Mouse (Mus musculus): ENCODE data around the gene Dennd5b. TPM values are rescaled to one million over a fixed set of nuclear protein-coding genes. Genes with fewer than 3 reads are reported as not detected.
A peak's percentile ranks its signal among the peaks of the same experiment; 100 is the strongest.
"Not testable (repeated sequence)": the region's sequence is repeated elsewhere in the genome, so short reads cannot be mapped to it uniquely, and the experiment has no call there.

Gene Dennd5b
- polyA plus RNA-seq, 1 experiment from 2014 or later: 7.9 TPM

GRCm38 (mm10) chr6:149005009-149005408 is 96.5 kb downstream of the Dennd5b start:
- Histone ChIP-seq H3K9me3 (ENCODE audit: low read length) (no peaks in the 10 kb centered on the region), H3K9ac (replicated peaks) (no peak overlapping the region), H3K27ac (ENCODE audit: low read depth) (no peak overlapping the region), H3K27me3 (ENCODE audit: insufficient read depth, low read length) (no peaks in the 10 kb centered on the region), H3K4me2 (ENCODE audit: low read depth, low read length) (no peak overlapping the region), H3K36me3 (replicated peaks; ENCODE audit: insufficient read depth, low read length) (peaks cover 31% of the 10 kb centered on the region), H3K4me3 (ENCODE audit: low read depth, low read length) (no peak overlapping the region), H3K4me1 (ENCODE audit: insufficient read depth) (no peaks in the 10 kb centered on the region)
- ATAC-seq (no peak), DNase-seq (no peak)
- no peak for TF ChIP-seq EP300 (IDR thresholded peaks at IDR 0.05; ENCODE audit: low read depth)
- TF ChIP-seq CTCF (IDR thresholded peaks at IDR 0.05; ENCODE audit: low read depth): no peak
- WGBS (ENCODE audit: insufficient replicate concordance): 70% methylated on average over 7 of the region's 7 CpGs

GRCm38 (mm10) chr6:148994327-148994999 is 107.0 kb downstream of the Dennd5b start:
- peak; percentile 43 for ATAC-seq
- no peak for DNase-seq
- WGBS (ENCODE audit: insufficient replicate concordance): 56% methylated on average over 5 of the region's 5 CpGs
- Histone ChIP-seq H3K4me2 (ENCODE audit: low read depth, low read length) (no peak overlapping the region), H3K36me3 (replicated peaks; ENCODE audit: insufficient read depth, low read length) (peaks cover 18% of the 10 kb centered on the region), H3K9me3 (ENCODE audit: low read length) (no peaks in the 10 kb centered on the region), H3K9ac (replicated peaks) (no peak overlapping the region), H3K27me3 (ENCODE audit: insufficient read depth, low read length) (no peaks in the 10 kb centered on the region), H3K4me1 (ENCODE audit: insufficient read depth) (no peaks in the 10 kb centered on the region), H3K4me3 (ENCODE audit: low read depth, low read length) (no peak overlapping the region), H3K27ac (ENCODE audit: low read depth) (no peak overlapping the region)
- TF ChIP-seq EP300 (IDR thresholded peaks at IDR 0.05; ENCODE audit: low read depth) (no peak), CTCF (IDR thresholded peaks at IDR 0.05; ENCODE audit: low read depth) (no peak)

GRCm38 (mm10) chr6:148993117-148994077 is 108.1 kb downstream of the Dennd5b start:
- no peaks in the 10 kb centered on the region for H3K4me1 ChIP-seq (ENCODE audit: insufficient read depth)
- no peaks in the 10 kb centered on the region for H3K9me3 ChIP-seq (ENCODE audit: low read length)
- H3K4me3 ChIP-seq (ENCODE audit: low read depth, low read length): no peak overlapping the region
- no peak overlapping the region for H3K27ac ChIP-seq (ENCODE audit: low read depth)
- DNase-seq (no peak), ATAC-seq (peak; percentile 33; the same call in 1 of the 2 replicates)
- 42% methylated on average over 9 of the region's 9 CpGs for WGBS (ENCODE audit: insufficient replicate concordance)
- TF ChIP-seq CTCF (IDR thresholded peaks at IDR 0.05; ENCODE audit: low read depth) (peak; percentile 57), EP300 (IDR thresholded peaks at IDR 0.05; ENCODE audit: low read depth) (no peak)
- no peaks in the 10 kb centered on the region for H3K27me3 ChIP-seq (ENCODE audit: insufficient read depth, low read length)
- H3K9ac ChIP-seq (replicated peaks): no peak overlapping the region
- H3K4me2 ChIP-seq (ENCODE audit: low read depth, low read length): no peak overlapping the region
- H3K36me3 ChIP-seq (replicated peaks; ENCODE audit: insufficient read depth, low read length): peaks cover 15% of the 10 kb centered on the region

GRCm38 (mm10) chr6:148992373-148993116 is 108.9 kb downstream of the Dennd5b start:
- no peak for DNase-seq
- no peak for TF ChIP-seq EP300 (IDR thresholded peaks at IDR 0.05; ENCODE audit: low read depth)
- TF ChIP-seq CTCF (IDR thresholded peaks at IDR 0.05; ENCODE audit: low read depth): no peak

GRCm38 (mm10) chr6:148991660-148992372 is 109.7 kb downstream of the Dennd5b start:
- ATAC-seq: no peak
- Histone ChIP-seq H3K36me3 (replicated peaks; ENCODE audit: insufficient read depth, low read length) (peaks cover 13% of the 10 kb centered on the region), H3K4me1 (ENCODE audit: insufficient read depth) (no peaks in the 10 kb centered on the region), H3K9me3 (ENCODE audit: low read length) (no peaks in the 10 kb centered on the region), H3K4me3 (ENCODE audit: low read depth, low read length) (no peak overlapping the region), H3K4me2 (ENCODE audit: low read depth, low read length) (no peak overlapping the region), H3K27ac (ENCODE audit: low read depth) (no peak overlapping the region), H3K9ac (replicated peaks) (no peak overlapping the region), H3K27me3 (ENCODE audit: insufficient read depth, low read length) (no peaks in the 10 kb centered on the region)
- WGBS (ENCODE audit: insufficient replicate concordance): 55% methylated on average over 6 of the region's 6 CpGs
- DNase-seq: no peak
- no peak for TF ChIP-seq CTCF (IDR thresholded peaks at IDR 0.05; ENCODE audit: low read depth)
- TF ChIP-seq EP300 (IDR thresholded peaks at IDR 0.05; ENCODE audit: low read depth): no peak

More at GRCm38 (mm10) chr6:148992373-148993116, 108.9 kb downstream of the Dennd5b start:
- 69% methylated on average over 4 of the region's 4 CpGs for WGBS (ENCODE audit: insufficient replicate concordance)
- no peaks in the 10 kb centered on the region for H3K4me1 ChIP-seq (ENCODE audit: insufficient read depth)
- H3K9me3 ChIP-seq (ENCODE audit: low read length): no peaks in the 10 kb centered on the region
- no peak overlapping the region for H3K4me3 ChIP-seq (ENCODE audit: low read depth, low read length)
- no peak overlapping the region for H3K9ac ChIP-seq (replicated peaks)
- ATAC-seq: no peak
- no peaks in the 10 kb centered on the region for H3K27me3 ChIP-seq (ENCODE audit: insufficient read depth, low read length)
- H3K36me3 ChIP-seq (replicated peaks; ENCODE audit: insufficient read depth, low read length): peaks cover 13% of the 10 kb centered on the region
- H3K4me2 ChIP-seq (ENCODE audit: low read depth, low read length): no peak overlapping the region
- H3K27ac ChIP-seq (ENCODE audit: low read depth): no peak overlapping the region

GRCm38 (mm10) chr6:148989792-148990491 is 111.5 kb downstream of the Dennd5b start:
- ATAC-seq; DNase-seq; H3K4me2 ChIP-seq (ENCODE audit: low read depth, low read length); H3K4me1 ChIP-seq (ENCODE audit: insufficient read depth); H3K36me3 ChIP-seq (replicated peaks; ENCODE audit: insufficient read depth, low read length); H3K9me3 ChIP-seq (ENCODE audit: low read length); H3K27me3 ChIP-seq (ENCODE audit: insufficient read depth, low read length); H3K27ac ChIP-seq (ENCODE audit: low read depth); H3K4me3 ChIP-seq (ENCODE audit: low read depth, low read length); H3K9ac ChIP-seq (replicated peaks): not testable (repeated sequence)
- WGBS (ENCODE audit: insufficient replicate concordance): 55% methylated on average over 1 of the region's 3 CpGs

Data from liver, postnatal 0 days (tissue).